Mouse (Mus musculus) forebrain, embryonic 16.5 days (tissue): ENCODE results near the gene Rcan3. TPM values are rescaled to one million over a fixed set of nuclear protein-coding genes. Genes with fewer than 3 reads are reported as not detected.

Experiments used
- ATAC-seq: fragments of 200-750 bp; cut with Nextera tagmentation; 2 replicates; pipeline ENCODE4 v1.8.0; 2017; ENCODE audit warnings: mild to moderate bottlenecking, moderate library complexity
- H3K27ac ChIP-seq: fragments of 300-500 bp; sonication (generic); 2 replicates; pipeline ENCODE4 v1.5.1; 2014; ENCODE audit warnings: low read length, control low read depth
- H3K27me3 ChIP-seq: fragments of 300-500 bp; sonication (generic); replicated peaks from 2 replicates; pipeline ENCODE4 v1.6.1; 2014; ENCODE audit warnings: low read length; ENCODE audit not compliant: control insufficient read depth, insufficient read depth
- H3K36me3 ChIP-seq: fragments of 300-500 bp; sonication (generic); 2 replicates; pipeline ENCODE4 v1.6.1; 2014; ENCODE audit not compliant: control insufficient read depth, insufficient read depth
- H3K4me1 ChIP-seq: fragments of 300-500 bp; sonication (generic); replicated peaks from 2 replicates; pipeline ENCODE4 v1.6.1; 2014; ENCODE audit warnings: low read length; ENCODE audit not compliant: control insufficient read depth, insufficient read depth
- H3K4me2 ChIP-seq: fragments of 300-500 bp; sonication (generic); 2 replicates; pipeline ENCODE4 v1.6.1; 2014; ENCODE audit warnings: mild to moderate bottlenecking, low read length, control low read depth
- H3K4me3 ChIP-seq: fragments of 300-500 bp; sonication (generic); replicated peaks from 2 replicates; pipeline ENCODE4 v1.5.1; 2014; ENCODE audit warnings: mild to moderate bottlenecking, low read length, control low read depth
- H3K9ac ChIP-seq: fragments of 300-500 bp; sonication (generic); replicated peaks from 2 replicates; pipeline ENCODE4 v1.6.1; 2014; ENCODE audit warnings: low read depth, low read length, control low read depth
- H3K9me3 ChIP-seq: fragments of 300-500 bp; sonication (generic); 2 replicates; pipeline ENCODE4 v1.6.1; 2016; ENCODE audit warnings: low read length; ENCODE audit not compliant: control insufficient read depth
- WGBS: fragments of 180-500 bp; shearing (Covaris S2); extraction: QIAGEN DNeasy Blood & Tissue Kit; methylation state at CpG from one replicate; pipeline ENCODE4 v1.1.7; 2014; 5-methylcytosine and 5-hydroxymethylcytosine counted together
- polyA plus RNA-seq: library from polyadenylated mRNA; unstranded; fragments of >200 nt; fragmentation: Nextera tagmentation; extraction: Ambion mirVana; gene quantifications from 2 replicates; pipeline ENCODE4 v1.2.1, GENCODE M21; 2015

Gene Rcan3
- polyA plus RNA-seq, result 30.9 and 36.6 TPM in 2 replicates

DNA sequence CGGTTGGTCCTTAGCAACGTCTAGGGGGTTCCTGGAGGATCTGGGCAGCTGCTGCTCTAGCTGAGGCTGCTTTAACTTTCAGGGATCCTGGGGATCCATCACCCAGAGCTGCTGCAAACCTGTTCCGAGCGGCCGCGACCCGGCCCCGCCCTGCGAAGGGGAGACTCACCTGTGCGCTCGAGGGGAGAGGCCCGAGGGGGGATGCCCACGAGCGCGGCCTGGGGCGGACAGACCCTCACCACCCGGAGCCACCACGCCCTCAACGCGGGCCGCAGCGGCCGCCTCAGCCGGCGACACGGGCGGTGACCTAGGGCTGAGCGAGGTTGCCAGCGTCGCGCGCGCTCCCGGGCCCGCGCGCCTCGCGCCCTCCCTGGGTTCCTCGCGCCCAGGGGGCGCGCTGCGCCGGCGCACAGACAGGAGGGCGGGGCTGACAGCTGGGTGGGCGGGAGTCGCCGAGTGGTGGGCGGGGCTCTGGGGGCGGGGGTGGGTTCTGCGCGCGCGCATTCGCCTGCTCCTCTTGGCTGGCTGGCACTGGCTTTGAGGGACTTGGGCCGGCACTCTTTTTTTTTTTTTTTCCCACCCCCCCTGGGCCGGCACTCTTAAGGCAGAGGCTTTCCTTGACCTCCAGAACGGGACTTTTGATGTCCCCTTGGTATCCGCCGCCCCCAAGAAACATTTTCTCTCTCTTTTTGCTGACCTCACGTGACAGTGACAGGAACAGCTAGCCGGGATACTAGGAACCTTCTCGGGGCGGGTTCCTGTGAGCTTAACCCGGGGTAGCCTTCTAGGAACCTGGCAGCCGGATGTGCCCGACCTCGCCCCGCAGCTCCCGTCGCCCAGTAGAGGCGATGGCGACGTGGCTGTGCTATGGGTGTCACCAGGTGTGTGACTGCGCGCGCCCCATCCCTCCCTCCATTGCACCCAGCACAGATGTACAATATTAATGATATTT lies at the start of gene Rcan3:
Gene Rcan3, minus strand, starts transcription at position 411 of the 952 bp plus-strand sequence.
- peak; percentile 90 for ATAC-seq
- WGBS, result under 1% methylated on average over 73 of the region's 79 CpGs
- H3K27ac ChIP-seq, result peak within 1 kb of the TSS; percentile 32; the same call in 1 of the 2 replicates
- H3K4me3 ChIP-seq, result peak within 1 kb of the TSS; percentile 71
- no peaks in the 10 kb centered on the region for H3K9me3 ChIP-seq
- H3K9ac ChIP-seq, result peak within 1 kb of the TSS; percentile 81
- H3K36me3 ChIP-seq, result no peaks in the 10 kb centered on the region
- peaks cover 13% of the 10 kb centered on the region for H3K4me1 ChIP-seq
- H3K27me3 ChIP-seq, result no peaks in the 10 kb centered on the region
- H3K4me2 ChIP-seq, result peak within 1 kb of the TSS; percentile 86

GRCm38 (mm10) chr4:135480370-135480769 lies 46.7 kb upstream of the Rcan3 start:
- Histone ChIP-seq H3K36me3 (no peaks in the 10 kb centered on the region), H3K4me1 (no peaks in the 10 kb centered on the region), H3K9ac (no peak overlapping the region), H3K4me3 (no peak overlapping the region), H3K27ac (no peak overlapping the region), H3K27me3 (no peaks in the 10 kb centered on the region), H3K9me3 (no peaks in the 10 kb centered on the region), H3K4me2 (no peak overlapping the region)
- ATAC-seq, result no peak
- WGBS, result 82% methylated on average over 9 of the region's 9 CpGs

DNA sequence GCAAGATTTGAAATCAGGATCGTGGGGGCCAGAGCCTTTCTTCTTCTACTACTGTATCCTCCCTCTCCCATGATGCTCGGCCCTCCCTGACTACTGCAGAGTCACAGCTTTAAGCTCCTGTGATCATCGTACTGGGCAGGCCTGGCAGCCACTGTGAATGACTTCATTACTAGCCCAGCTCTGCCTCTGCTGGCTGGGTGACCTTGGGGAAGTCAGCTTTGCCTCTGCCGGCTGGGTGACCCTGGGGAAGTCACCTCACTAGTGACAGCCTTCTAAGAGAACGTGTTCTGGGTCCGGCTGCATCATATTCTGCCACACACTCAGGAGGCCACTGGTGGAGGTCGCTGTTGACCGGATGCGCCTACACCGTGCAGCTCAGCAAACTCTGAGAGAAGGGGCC lies 44.2 kb upstream of the Rcan3 start:
- Histone ChIP-seq H3K9ac (no peak overlapping the region), H3K27me3 (no peaks in the 10 kb centered on the region), H3K4me1 (no peaks in the 10 kb centered on the region), H3K4me3 (no peak overlapping the region), H3K9me3 (no peaks in the 10 kb centered on the region), H3K36me3 (no peaks in the 10 kb centered on the region), H3K27ac (no peak overlapping the region), H3K4me2 (no peak overlapping the region)
- WGBS, result 82% methylated on average over 10 of the region's 10 CpGs
- no peak for ATAC-seq

DNA sequence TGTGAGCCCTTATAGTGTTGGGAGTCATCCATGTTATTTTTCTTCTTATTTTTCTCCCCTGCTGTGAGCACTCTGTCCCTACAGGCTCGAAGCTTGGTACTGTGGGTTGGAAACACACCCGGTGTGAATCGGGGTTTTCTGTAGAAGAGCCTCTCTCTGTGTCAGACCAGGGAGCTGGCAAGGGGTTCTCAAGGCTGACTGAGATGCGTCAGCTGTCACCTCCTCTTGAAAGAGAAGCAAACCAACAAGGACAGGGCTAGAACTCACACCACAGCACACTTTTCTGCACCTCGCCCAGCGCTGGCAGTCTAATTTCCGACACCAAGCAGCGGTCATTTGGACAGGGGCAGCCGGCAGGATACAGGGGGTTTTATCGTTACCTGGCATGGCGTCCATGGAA lies 29.8 kb upstream of the Rcan3 start:
- Histone ChIP-seq H3K27ac (no peak overlapping the region), H3K4me2 (no peak overlapping the region), H3K4me1 (no peaks in the 10 kb centered on the region), H3K9me3 (no peaks in the 10 kb centered on the region), H3K36me3 (no peaks in the 10 kb centered on the region), H3K4me3 (no peak overlapping the region), H3K27me3 (no peaks in the 10 kb centered on the region), H3K9ac (no peak overlapping the region)
- ATAC-seq, result no peak
- 92% methylated on average over 11 of the region's 11 CpGs for WGBS

DNA sequence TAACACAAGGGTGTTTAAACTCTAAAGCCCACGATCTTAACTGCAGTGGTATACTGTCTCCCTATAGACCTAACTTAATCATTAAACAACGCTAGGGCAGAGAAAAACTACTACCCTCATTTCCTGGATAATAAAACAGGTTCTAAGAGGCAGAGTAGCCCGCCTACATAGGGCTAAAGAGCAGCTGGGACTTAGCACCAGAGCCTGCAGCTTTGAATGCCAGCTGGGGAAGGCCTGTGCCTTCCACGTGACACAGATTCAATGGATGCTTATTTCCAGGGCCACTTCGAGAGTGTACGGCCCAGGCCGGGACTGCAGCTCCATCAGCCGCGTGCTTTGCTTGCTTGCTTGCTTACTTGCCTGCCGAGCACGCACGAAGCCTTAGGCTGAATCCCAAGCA lies 19.9 kb upstream of the Rcan3 start:
- no peak overlapping the region for H3K9ac ChIP-seq
- ATAC-seq, result no peak
- H3K9me3 ChIP-seq, result no peaks in the 10 kb centered on the region
- no peak overlapping the region for H3K4me2 ChIP-seq
- WGBS, result 74% methylated on average over 12 of the region's 12 CpGs
- peaks cover 8% of the 10 kb centered on the region; the same call in 1 of the 2 replicates for H3K4me1 ChIP-seq
- H3K36me3 ChIP-seq, result no peaks in the 10 kb centered on the region
- H3K27ac ChIP-seq, result no peak overlapping the region
- H3K4me3 ChIP-seq, result no peak overlapping the region
- no peaks in the 10 kb centered on the region for H3K27me3 ChIP-seq

DNA sequence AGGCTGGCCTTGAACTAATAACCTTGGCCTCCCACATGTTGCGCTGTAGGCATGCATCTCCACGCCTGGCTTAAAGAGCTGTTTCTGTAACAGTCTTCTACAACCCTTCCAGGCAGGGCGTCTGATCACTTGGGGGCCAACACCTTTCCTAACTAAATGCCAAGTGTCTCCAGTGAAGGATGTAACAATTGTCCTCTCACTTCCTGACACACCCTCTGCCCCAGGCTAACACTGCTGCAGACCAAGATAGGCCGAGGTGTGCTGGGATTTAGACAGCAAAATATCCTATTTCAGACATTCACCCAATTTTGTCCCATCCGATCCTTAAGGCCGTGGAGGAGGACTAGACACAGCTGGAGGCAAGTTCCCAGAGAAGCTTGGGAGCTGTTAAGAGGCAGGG lies 19.5 kb upstream of the Rcan3 start:
- Histone ChIP-seq H3K9ac (no peak overlapping the region), H3K4me3 (no peak overlapping the region), H3K4me2 (no peak overlapping the region), H3K9me3 (no peaks in the 10 kb centered on the region), H3K27ac (no peak overlapping the region), H3K4me1 (peaks cover 8% of the 10 kb centered on the region; the same call in 1 of the 2 replicates), H3K27me3 (no peaks in the 10 kb centered on the region), H3K36me3 (no peaks in the 10 kb centered on the region)
- 79% methylated on average over 6 of the region's 6 CpGs for WGBS
- ATAC-seq, result no peak

GRCm38 (mm10) chr4:135451360-135452015 lies 17.8 kb upstream of the Rcan3 start:
- Histone ChIP-seq H3K27me3 (no peaks in the 10 kb centered on the region), H3K27ac (no peak overlapping the region), H3K4me3 (no peak overlapping the region), H3K9ac (no peak overlapping the region), H3K9me3 (no peaks in the 10 kb centered on the region), H3K36me3 (no peaks in the 10 kb centered on the region), H3K4me2 (no peak overlapping the region), H3K4me1 (peaks cover 8% of the 10 kb centered on the region; the same call in 1 of the 2 replicates)
- no peak for ATAC-seq
- WGBS, result 33% methylated on average over 18 of the region's 18 CpGs

- WGBS, result 82% methylated on average over 5 of the region's 5 CpGs
- Histone ChIP-seq H3K4me2 (no peak overlapping the region), H3K9ac (no peak overlapping the region), H3K9me3 (no peaks in the 10 kb centered on the region), H3K27ac (no peak overlapping the region), H3K36me3 (no peaks in the 10 kb centered on the region), H3K27me3 (no peaks in the 10 kb centered on the region), H3K4me3 (no peak overlapping the region), H3K4me1 (peaks cover 3% of the 10 kb centered on the region; the same call in 1 of the 2 replicates)
- no peak for ATAC-seq
These were observed 8.8 kb upstream of the Rcan3 start for GRCm38 (mm10) chr4:135442473-135442872.

DNA sequence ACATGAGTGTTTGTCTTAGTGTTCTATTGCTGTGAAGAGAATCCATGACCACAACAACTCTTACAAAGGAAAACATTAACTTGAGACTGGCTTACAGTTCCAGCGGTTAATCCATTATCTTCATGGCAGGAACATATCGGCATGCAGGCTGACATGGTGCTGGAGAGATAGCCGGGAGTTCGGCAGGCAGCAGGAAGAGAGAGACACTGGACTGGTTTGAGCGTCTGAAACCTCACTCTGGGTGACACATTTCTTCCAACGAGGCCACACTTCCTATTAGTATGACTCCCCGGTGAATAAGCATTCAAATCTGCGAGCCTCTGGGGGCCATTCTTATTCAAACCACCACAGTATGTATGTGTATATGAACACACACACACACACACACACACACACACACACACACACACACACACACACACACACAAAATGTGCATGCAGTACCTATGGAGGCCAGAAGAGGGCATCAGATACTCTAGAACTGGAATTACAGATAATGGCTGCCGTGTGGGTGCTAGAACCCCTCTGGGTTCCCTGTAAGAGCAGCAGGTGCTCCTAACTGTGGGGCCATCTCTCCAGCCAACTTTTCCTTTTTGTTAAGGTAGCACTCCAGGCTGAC lies 6.4 kb upstream of the Rcan3 start:
- H3K9ac ChIP-seq, result no peak overlapping the region
- no peak overlapping the region for H3K4me2 ChIP-seq
- no peaks in the 10 kb centered on the region for H3K36me3 ChIP-seq
- no peak for ATAC-seq
- no peaks in the 10 kb centered on the region for H3K27me3 ChIP-seq
- 60% methylated on average over 9 of the region's 9 CpGs for WGBS
- peaks cover 3% of the 10 kb centered on the region; the same call in 1 of the 2 replicates for H3K4me1 ChIP-seq
- H3K9me3 ChIP-seq, result no peaks in the 10 kb centered on the region
- no peak overlapping the region for H3K27ac ChIP-seq
- no peak overlapping the region for H3K4me3 ChIP-seq
